22 mouse cellular contexts compared by ENCODE assay signal in the genomic region with DNA sequence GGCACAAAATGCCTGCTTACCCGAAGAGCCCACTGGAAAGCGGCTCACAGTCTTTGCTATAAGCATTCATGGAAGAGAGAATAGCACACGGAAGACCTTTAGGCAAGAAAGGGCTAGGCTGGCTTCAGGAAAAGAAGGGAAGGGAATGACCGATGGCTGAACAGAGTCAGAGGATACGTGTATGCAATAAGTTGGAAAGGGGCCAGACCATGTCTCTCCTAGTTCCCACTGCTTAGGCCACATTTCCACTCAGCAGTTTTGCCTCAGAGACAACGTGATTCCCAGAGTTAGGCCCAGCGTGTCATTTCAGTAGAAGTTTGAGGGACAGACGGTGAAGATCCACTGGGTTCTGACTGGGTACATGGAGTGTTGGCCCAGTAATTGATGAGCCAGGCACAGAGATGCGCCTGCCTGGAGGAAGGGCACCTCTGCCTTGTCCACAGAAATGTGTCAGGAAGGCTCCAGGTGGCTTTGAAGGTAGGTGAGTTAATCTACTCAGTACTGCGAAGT. TPM values are rescaled to one million over a fixed set of nuclear protein-coding genes. Genes with fewer than 3 reads are reported as not detected.
A peak's percentile ranks its signal among the peaks of the same experiment; 100 is the strongest.
DNase-seq lines count a peak whose midpoint lies in the region; ATAC-seq and TF ChIP-seq lines count a peak whose summit lies in the region.
"Had no signal": no experiment of that assay in that cellular context is flagged by ENCODE, and none has a peak within 500 bp of the region (broad histone marks: within the 10 kb centered on the region; RNA-seq: fewer than 3 reads in every experiment).

No protein-coding gene starts in this region.

- DNase-seq in adrenal gland, adult (ENCODE audit: inconsistent age in 2 of 2, low spot score in 1 of 2): peak; percentile 16 to 57
- no peak for DNase-seq in adrenal gland, adult 8-10 months
- no peak for DNase-seq in heart, adult 2 months
- DNase-seq in liver, adult 2 months (ENCODE audit: extremely low read depth, low read depth, low spot score): peak; percentile 51
- no peak for DNase-seq in liver, postnatal 0 days
- DNase-seq: cerebellum, adult 8-10 months; gastrocnemius, postnatal 10 days; kidney, adult 11 months; kidney, postnatal 25 days; layer of hippocampus, postnatal 36 days; liver, embryonic 13.5 days; lung, postnatal 10 days; thymus, adult 18-20 months; thymus, postnatal 36 days had no signal

- ATAC-seq in heart, embryonic 13.5 days (ENCODE audit: extremely low read depth, insufficient number of reproducible peaks, low FRiP score, low TSS enrichment): no peak
- ATAC-seq in liver, postnatal 0 days: no peak
- ATAC-seq: forebrain, embryonic 16.5 days; hindbrain, postnatal 0 days; midbrain, embryonic 13.5 days had no signal

- TF ChIP-seq POLR2A in heart, adult 2 months (IDR thresholded peaks at IDR 0.05; ENCODE audit: insufficient read depth, low read depth, low read length): no peak
- TF ChIP-seq POLR2A in liver, adult 2 months (IDR thresholded peaks at IDR 0.05; ENCODE audit: extremely low read depth, insufficient read depth, low read length): no peak

- TF ChIP-seq CTCF in heart, adult 2 months (IDR thresholded peaks at IDR 0.05): no peak
- no peak for TF ChIP-seq CTCF in liver, adult 2 months (IDR thresholded peaks at IDR 0.05; ENCODE audit: low read depth, low read length)
- TF ChIP-seq CTCF in liver, postnatal 0 days (IDR thresholded peaks at IDR 0.05; ENCODE audit: low read depth): no peak

- H3K27me3 ChIP-seq in heart, embryonic 13.5 days (replicated peaks): no peaks in the 10 kb centered on the region
- no peaks in the 10 kb centered on the region for H3K27me3 ChIP-seq in heart, adult 2 months (ENCODE audit: control insufficient read depth, insufficient read depth, low read length)
- H3K27me3 ChIP-seq in liver, adult 2 months (ENCODE audit: control insufficient read depth, insufficient read depth, low read length): no peaks in the 10 kb centered on the region
- H3K27me3 ChIP-seq in liver, postnatal 0 days (ENCODE audit: insufficient read depth, low read length): no peaks in the 10 kb centered on the region
- H3K27me3 ChIP-seq: limb, embryonic 12.5 days; liver, embryonic 13.5 days; midbrain, embryonic 13.5 days had no signal

- H3K27ac ChIP-seq in heart, embryonic 13.5 days (replicated peaks): peak overlapping the region; percentile 53; the same call in 1 of the 2 replicates
- no peak overlapping the region for H3K27ac ChIP-seq in heart, adult 2 months
- no peak overlapping the region for H3K27ac ChIP-seq in liver, adult 2 months (replicated peaks; ENCODE audit: insufficient read depth, low read depth, low read length)
- no peak overlapping the region for H3K27ac ChIP-seq in liver, postnatal 0 days (ENCODE audit: low read depth)
- peak overlapping the region; percentile 32 for H3K27ac ChIP-seq in macrophage
- H3K27ac ChIP-seq: hindbrain, embryonic 10.5 days; hindbrain, postnatal 0 days; limb, embryonic 12.5 days; liver, embryonic 13.5 days; midbrain, embryonic 13.5 days had no signal

- TF ChIP-seq EP300 in heart, adult 2 months (IDR thresholded peaks at IDR 0.05; ENCODE audit: insufficient read depth, low read depth, low read length): no peak
- no peak for TF ChIP-seq EP300 in liver, postnatal 0 days (IDR thresholded peaks at IDR 0.05; ENCODE audit: low read depth)

- no peaks in the 10 kb centered on the region for H3K9me3 ChIP-seq in heart, embryonic 13.5 days
- no peaks in the 10 kb centered on the region for H3K9me3 ChIP-seq in liver, postnatal 0 days (ENCODE audit: low read length)
- H3K9me3 ChIP-seq: hindbrain, embryonic 10.5 days; limb, embryonic 12.5 days; liver, embryonic 13.5 days; megakaryocyte, embryonic 14.5 days; midbrain, embryonic 13.5 days had no signal

- intact Hi-C loops in heart, adult 2 months (cut with DNase I): loop anchor here (10.0 kb wide), 1 partner anchor 760 kb away; no protein-coding TSS in a partner anchor

- 0 out of 2 replicates have a peak overlapping the region, but pooled peaks have one; percentile 16 for H3K9ac ChIP-seq in heart, embryonic 13.5 days
- H3K9ac ChIP-seq in heart, adult 2 months (ENCODE audit: low read depth, low read length): no peak overlapping the region
- no peak overlapping the region for H3K9ac ChIP-seq in liver, adult 2 months (ENCODE audit: low read depth, low read length)
- H3K9ac ChIP-seq in liver, postnatal 0 days (replicated peaks): no peak overlapping the region
- H3K9ac ChIP-seq: limb, embryonic 12.5 days; liver, embryonic 13.5 days; midbrain, embryonic 13.5 days had no signal

- H3K36me3 ChIP-seq in heart, embryonic 13.5 days: peaks cover 11% of the 10 kb centered on the region
- peaks cover 3% of the 10 kb centered on the region; the same call in 1 of the 2 replicates for H3K36me3 ChIP-seq in heart, adult 2 months (ENCODE audit: control insufficient read depth, insufficient read depth, low read length)
- no peaks in the 10 kb centered on the region for H3K36me3 ChIP-seq in liver, adult 2 months (ENCODE audit: control insufficient read depth, insufficient read depth, low read length)
- 0 out of 2 replicates have a peak, but pooled peaks cover 2% of the 10 kb centered on the region for H3K36me3 ChIP-seq in liver, postnatal 0 days (replicated peaks; ENCODE audit: insufficient read depth, low read length)
- H3K36me3 ChIP-seq in macrophage (ENCODE audit: inconsistent target): no peaks in the 10 kb centered on the region

- 68% methylated on average over 10 of the region's 10 CpGs for WGBS in heart, embryonic 13.5 days
- WGBS in heart, adult 2 months: 63% methylated on average over 10 of the region's 10 CpGs
- WGBS in liver, adult 2 months: 60% methylated on average over 10 of the region's 10 CpGs
- WGBS in liver, postnatal 0 days (ENCODE audit: insufficient replicate concordance): 65% methylated on average over 10 of the region's 10 CpGs
- WGBS in macrophage (ENCODE audit: missing documents): 76% methylated on average over 10 of the region's 10 CpGs

- no peaks in the 10 kb centered on the region for H3K79me2 ChIP-seq in heart, adult 2 months (replicated peaks; ENCODE audit: control insufficient read depth, insufficient read depth, low read length)
- no peaks in the 10 kb centered on the region for H3K79me2 ChIP-seq in liver, adult 2 months (ENCODE audit: control insufficient read depth, insufficient read depth, low read length)
- no peaks in the 10 kb centered on the region for H3K79me2 ChIP-seq in macrophage (ENCODE audit: inconsistent target)

- peaks cover 38% of the 10 kb centered on the region for H3K4me1 ChIP-seq in heart, embryonic 13.5 days
- peaks cover 3% of the 10 kb centered on the region for H3K4me1 ChIP-seq in heart, adult 2 months (ENCODE audit: control insufficient read depth, insufficient read depth, low read length)
- H3K4me1 ChIP-seq in liver, adult 2 months (ENCODE audit: control insufficient read depth, insufficient read depth, low read length): peaks cover 19% of the 10 kb centered on the region
- H3K4me1 ChIP-seq in liver, postnatal 0 days (ENCODE audit: insufficient read depth): peaks cover 12% of the 10 kb centered on the region; the same call in 1 of the 2 replicates
- H3K4me1 ChIP-seq: limb, embryonic 12.5 days; midbrain, embryonic 13.5 days had no signal

- no peak overlapping the region for H3K4me3 ChIP-seq in heart, embryonic 13.5 days
- no peak overlapping the region for H3K4me3 ChIP-seq in heart, adult 2 months
- no peak overlapping the region for H3K4me3 ChIP-seq in liver, adult 2 months (ENCODE audit: insufficient read depth, low read depth, low read length)
- H3K4me3 ChIP-seq in liver, postnatal 0 days (ENCODE audit: low read depth, low read length): no peak overlapping the region
- H3K4me3 ChIP-seq in macrophage (ENCODE audit: inconsistent target): no peak overlapping the region
- H3K4me3 ChIP-seq: hindbrain, embryonic 10.5 days; limb, embryonic 12.5 days; liver, embryonic 13.5 days; megakaryocyte, embryonic 14.5 days; midbrain, embryonic 13.5 days had no signal

- no peak overlapping the region for H3K4me2 ChIP-seq in heart, embryonic 13.5 days
- H3K4me2 ChIP-seq in liver, postnatal 0 days (ENCODE audit: low read depth, low read length): no peak overlapping the region
- H3K4me2 ChIP-seq: limb, embryonic 12.5 days; liver, embryonic 13.5 days; midbrain, embryonic 13.5 days had no signal

RNA-seq across cellular contexts. Expression of a gene that starts 47.6 kb away (rescaled TPM):
- 100 to 1,000 TPM; 112 to 126 (median 123) TPM for total RNA-seq in adrenal gland, adult 8-10 months (2022)
- 112 and 117 TPM in 2 replicates for polyA plus RNA-seq in heart, embryonic 13.5 days (2015; fragmentation: Nextera tagmentation; extraction: Ambion mirVana)
- 10 to 100 TPM; 81.8 to 97.0 TPM for total RNA-seq in heart, adult 2 months (2021)
- polyA plus RNA-seq in heart, adult 2 months (2012; rRNA removed): 20.8 and 45.8 TPM in 2 replicates
- total RNA-seq in liver, adult 2 months (2014; rRNA removed): 167 TPM in 2 replicates
- 30.5 and 32.7 TPM in 2 replicates for polyA plus RNA-seq in liver, adult 2 months (2012; rRNA removed)
- polyA plus RNA-seq in liver, postnatal 0 days (2015; fragmentation: Nextera tagmentation; extraction: Ambion mirVana): 57.7 and 71.5 TPM in 2 replicates
- total RNA-seq in macrophage (2018; cell fraction: chromatin; rRNA removed): 10 to 100 TPM; 21.3 to 48.7 (median 33.3) TPM
- total RNA-seq in macrophage (2018; cell fraction: cytosol; rRNA removed): 10 to 100 TPM; 54.3 to 84.5 (median 68.1) TPM
- 10 to 100 TPM; 27.2 to 71.0 (median 42.3) TPM for total RNA-seq in macrophage (2018; cell fraction: nucleus; rRNA removed)
- 54.6 to 82.2 TPM (median 59.1 TPM) in 3 replicates for polyA plus RNA-seq in macrophage (2018)

Comparison
In these comparisons a context has a peak if more than half of its experiments do, and no peak if none do; other contexts are left out.
1. DNase-seq: peak in adrenal gland, adult (2 of 2) and liver, adult 2 months (single experiment); none in adrenal gland, adult 8-10 months (single experiment), heart, adult 2 months (0 of 2) and liver, postnatal 0 days (single experiment).
2. H3K27ac ChIP-seq: peak in heart, embryonic 13.5 days (single experiment) and macrophage (single experiment); none in heart, adult 2 months (single experiment), liver, adult 2 months (single experiment) and liver, postnatal 0 days (single experiment).